Mouse (Mus musculus) CH12.LX (cell line): Measurements from ENCODE around the gene Gsta3.

Experiments used
- ETS1 ChIP-seq: conservative IDR thresholded peaks from 2 replicates; pipeline ENCODE4 v1.6.1; 2012; ENCODE audit warnings: low read depth, mild to moderate bottlenecking, inconsistent platforms, low read length, improper control_type of control experiment, moderate library complexity
- MAZ ChIP-seq: IDR thresholded peaks from 2 replicates; pipeline ENCODE4 v1.6.1; 2012; ENCODE audit warnings: low read depth, mild to moderate bottlenecking, inconsistent platforms, low read length, improper control_type of control experiment, moderate library complexity
- POLR2A ChIP-seq: IDR thresholded peaks from 2 replicates; pipeline ENCODE4 v1.6.1; 2011; ENCODE audit warnings: low read depth, mild to moderate bottlenecking, improper control_type of control experiment, low read length
- TBP ChIP-seq: conservative IDR thresholded peaks from 2 replicates; pipeline ENCODE4 v1.6.1; 2011; ENCODE audit warnings: low read depth, low read length, improper control_type of control experiment
- TCF12 ChIP-seq: IDR thresholded peaks from 2 replicates; pipeline ENCODE4 v1.6.1; 2014; ENCODE audit warnings: low read depth, mild to moderate bottlenecking, inconsistent platforms, low read length, improper control_type of control experiment
- UBTF ChIP-seq: IDR thresholded peaks from 2 replicates; pipeline ENCODE4 v1.6.1; 2012; ENCODE audit warnings: low read depth, mild to moderate bottlenecking, inconsistent platforms, low read length, improper control_type of control experiment, moderate library complexity
- USF1 ChIP-seq: IDR thresholded peaks from 2 replicates; pipeline ENCODE4 v1.6.1; 2014; ENCODE audit warnings: low read depth, mild to moderate bottlenecking, inconsistent platforms, low read length, improper control_type of control experiment

DNA sequence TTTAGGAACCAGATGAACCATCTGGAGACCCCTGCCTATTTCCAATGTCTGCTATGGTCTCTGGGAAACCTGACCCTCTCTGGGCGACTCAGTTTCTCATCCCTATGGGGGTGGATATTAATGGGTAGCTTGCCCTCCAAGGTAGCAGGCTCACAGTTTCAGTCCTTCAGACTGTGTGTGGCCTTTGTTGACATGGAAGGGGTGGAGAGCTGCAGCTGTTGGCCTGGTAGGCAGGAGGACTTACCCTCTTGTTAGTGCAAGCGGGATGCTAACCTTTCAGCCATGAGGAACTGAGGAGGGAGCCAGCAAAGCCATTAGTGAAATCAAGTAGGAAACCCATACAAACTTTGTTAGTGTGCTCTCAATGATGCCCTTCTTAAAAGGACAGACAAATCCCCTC lies 10.0 kb upstream of the Gsta3 start:
- TF ChIP-seq USF1 (no peak), TBP (no peak), POLR2A (no peak), TCF12 (no peak), MAZ (no peak), ETS1 (no peak), UBTF (no peak)
